Mouse (Mus musculus) intestine, embryonic 14.5 days (tissue): ENCODE data around the gene Eif2s2. TPM values are rescaled to one million over a fixed set of nuclear protein-coding genes. Genes with fewer than 3 reads are reported as not detected.

Experiments used
- ATAC-seq: fragments of 200-750 bp; cut with Nextera tagmentation; replicated peaks from 2 replicates; pipeline ENCODE4 v1.8.0; 2017; ENCODE audit warnings: low read depth, moderate number of reproducible peaks, moderate TSS enrichment, moderate library complexity; ENCODE audit not compliant: low FRiP score, low TSS enrichment
- DNase-seq: peaks from one replicate; pipeline ENCODE4 v3.0.0-alpha.2; 2018; ENCODE audit warnings: low spot score
- H3K27ac ChIP-seq: fragments of 300-500 bp; sonication (generic); 2 replicates; pipeline ENCODE4 v1.5.1; 2014; ENCODE audit warnings: low read depth, mild to moderate bottlenecking, control low read depth
- H3K27me3 ChIP-seq: fragments of 300-500 bp; sonication (generic); replicated peaks from 2 replicates; pipeline ENCODE4 v1.6.1; 2014; ENCODE audit warnings: low read length, control low read depth; ENCODE audit not compliant: control insufficient read depth, insufficient read depth
- H3K36me3 ChIP-seq: fragments of 300-500 bp; sonication (generic); 2 replicates; pipeline ENCODE4 v1.6.1; 2014; ENCODE audit warnings: low read length, control low read depth; ENCODE audit not compliant: control insufficient read depth, insufficient read depth
- H3K4me1 ChIP-seq: fragments of 300-500 bp; sonication (generic); replicated peaks from 2 replicates; pipeline ENCODE4 v1.6.1; 2014; ENCODE audit warnings: low read length, control low read depth, mixed read lengths; ENCODE audit not compliant: control insufficient read depth, insufficient read depth
- H3K4me2 ChIP-seq: fragments of 300-500 bp; sonication (generic); 2 replicates; pipeline ENCODE4 v1.6.1; 2014; ENCODE audit warnings: low read length
- H3K4me3 ChIP-seq: fragments of 300-500 bp; sonication (generic); 2 replicates; pipeline ENCODE4 v1.5.1; 2014; ENCODE audit warnings: low read depth, low read length, control low read depth, mixed read lengths
- H3K9ac ChIP-seq: fragments of 300-500 bp; sonication (generic); 2 replicates; pipeline ENCODE4 v1.6.1; 2014; ENCODE audit warnings: mild to moderate bottlenecking, low read length
- H3K9me3 ChIP-seq: fragments of 300-500 bp; sonication (generic); 2 replicates; pipeline ENCODE4 v1.6.1; 2016; ENCODE audit warnings: low read length, control low read depth; ENCODE audit not compliant: control insufficient read depth
- WGBS: fragments of 180-500 bp; shearing (Covaris S2); extraction: QIAGEN DNeasy Blood & Tissue Kit; methylation state at CpG from one replicate; pipeline ENCODE4 v1.1.7; 2014; 5-methylcytosine and 5-hydroxymethylcytosine counted together
- polyA plus RNA-seq: library from polyadenylated mRNA; unstranded; fragments of >200 nt; fragmentation: Nextera tagmentation; extraction: Ambion mirVana; gene quantifications from 2 replicates; pipeline ENCODE4 v1.2.1, GENCODE M21; 2014

The Eif2s2 gene
- polyA plus RNA-seq, 1 experiment from 2014 or later = 107 TPM

DNA sequence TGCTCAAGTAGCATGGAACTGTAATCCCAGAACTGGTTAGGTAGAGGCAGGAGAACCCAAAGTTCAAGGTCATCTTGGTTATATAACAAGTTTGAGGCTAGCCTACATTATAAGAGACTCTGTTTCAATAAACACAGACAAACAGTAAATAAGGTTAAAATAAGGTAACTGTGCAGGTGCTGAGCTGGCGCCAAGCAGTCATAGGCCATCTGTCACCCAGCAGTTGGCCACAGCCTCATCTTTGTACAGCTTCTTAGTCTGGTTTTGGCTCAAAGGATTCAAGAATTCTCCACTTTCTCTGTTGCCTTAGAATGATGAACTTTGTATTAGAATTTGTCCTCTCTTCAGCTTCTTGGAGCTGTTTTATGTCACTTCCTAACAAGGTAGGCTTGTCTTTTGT, 24.6 kb downstream of the Eif2s2 start:
- H3K4me2 ChIP-seq = no peak overlapping the region
- H3K9ac ChIP-seq = no peak overlapping the region
- H3K9me3 ChIP-seq = no peaks in the 10 kb centered on the region
- H3K36me3 ChIP-seq = peaks cover 95% of the 10 kb centered on the region
- WGBS = 90% methylated on average over 1 of the region's 1 CpGs
- H3K4me1 ChIP-seq = no peaks in the 10 kb centered on the region
- no peaks in the 10 kb centered on the region for H3K27me3 ChIP-seq
- H3K27ac ChIP-seq = no peak overlapping the region
- H3K4me3 ChIP-seq = no peak overlapping the region
- ATAC-seq = no peak
- no peak for DNase-seq

GRCm38 (mm10) chr2:154865696-154866095, 27.0 kb downstream of the Eif2s2 start:
- 80% methylated on average over 3 of the region's 3 CpGs for WGBS
- ATAC-seq (no peak), DNase-seq (no peak)
- no peaks in the 10 kb centered on the region for H3K27me3 ChIP-seq
- H3K4me2 ChIP-seq = no peak overlapping the region
- no peak overlapping the region for H3K27ac ChIP-seq
- H3K9me3 ChIP-seq = no peaks in the 10 kb centered on the region
- H3K9ac ChIP-seq = no peak overlapping the region
- H3K4me1 ChIP-seq = no peaks in the 10 kb centered on the region
- no peak overlapping the region for H3K4me3 ChIP-seq
- H3K36me3 ChIP-seq = peaks cover 98% of the 10 kb centered on the region

GRCm38 (mm10) chr2:154863672-154864071, 29.1 kb downstream of the Eif2s2 start:
- H3K27me3 ChIP-seq = no peaks in the 10 kb centered on the region
- DNase-seq (no peak), ATAC-seq (no peak)
- 91% methylated on average over 13 of the region's 13 CpGs for WGBS
- no peak overlapping the region for H3K4me3 ChIP-seq
- H3K36me3 ChIP-seq = peaks cover 98% of the 10 kb centered on the region
- H3K9ac ChIP-seq = no peak overlapping the region
- H3K9me3 ChIP-seq = no peaks in the 10 kb centered on the region
- H3K4me1 ChIP-seq = no peaks in the 10 kb centered on the region
- no peak overlapping the region for H3K4me2 ChIP-seq
- H3K27ac ChIP-seq = no peak overlapping the region

DNA sequence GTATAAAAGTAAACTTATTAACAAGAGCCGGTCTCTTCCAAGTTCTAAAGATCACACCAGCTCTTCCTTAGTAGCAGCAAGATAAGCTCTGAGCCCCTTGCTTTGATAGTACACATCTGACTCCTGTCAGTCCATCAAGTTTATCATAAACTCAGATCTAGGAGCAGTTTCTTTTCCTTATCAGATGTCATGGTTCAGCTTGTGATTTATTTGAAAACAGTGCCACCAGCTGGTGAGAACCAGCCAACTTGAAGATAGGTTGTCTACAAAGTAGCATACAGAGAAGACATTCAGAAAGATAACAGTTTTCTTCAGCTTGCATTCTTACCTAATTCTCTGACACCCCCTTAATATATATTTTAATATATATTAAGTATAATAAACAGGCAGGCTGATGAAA, 37.4 kb downstream of the Eif2s2 start:
- Histone ChIP-seq H3K27ac (no peak overlapping the region), H3K27me3 (no peaks in the 10 kb centered on the region), H3K36me3 (peaks cover 38% of the 10 kb centered on the region), H3K4me2 (no peak overlapping the region), H3K4me3 (no peak overlapping the region), H3K9ac (no peak overlapping the region), H3K9me3 (no peaks in the 10 kb centered on the region), H3K4me1 (no peaks in the 10 kb centered on the region)
- DNase-seq (no peak), ATAC-seq (no peak)
- WGBS = 83% methylated on average over 1 of the region's 1 CpGs

GRCm38 (mm10) chr2:154848086-154848485, 44.6 kb downstream of the Eif2s2 start:
- no peak overlapping the region for H3K9ac ChIP-seq
- no peak overlapping the region for H3K27ac ChIP-seq
- no peak overlapping the region for H3K4me3 ChIP-seq
- H3K4me2 ChIP-seq = no peak overlapping the region
- no peaks in the 10 kb centered on the region for H3K4me1 ChIP-seq
- ATAC-seq (no peak), DNase-seq (no peak)
- peaks cover 16% of the 10 kb centered on the region; the same call in 1 of the 2 replicates for H3K36me3 ChIP-seq
- no peaks in the 10 kb centered on the region for H3K9me3 ChIP-seq
- H3K27me3 ChIP-seq = no peaks in the 10 kb centered on the region

DNA sequence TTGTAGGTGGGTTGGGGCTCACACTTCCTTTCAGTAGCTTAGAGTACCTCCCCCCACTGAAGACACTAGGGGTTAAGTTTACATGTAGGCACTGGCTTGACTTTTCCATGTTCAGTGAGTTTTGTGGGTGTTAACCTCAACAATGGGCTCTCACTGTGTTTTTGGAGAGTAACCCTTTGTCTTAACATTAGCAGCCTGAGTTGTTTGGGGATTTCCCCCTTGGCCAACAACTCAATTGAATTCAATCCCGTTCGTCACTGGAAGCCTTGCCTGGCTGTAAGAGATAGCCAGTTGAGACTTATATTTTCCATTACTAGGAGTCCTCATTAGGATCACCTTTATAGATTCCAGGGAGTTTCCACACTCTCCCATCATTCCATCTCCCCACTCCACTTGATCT, 56.2 kb downstream of the Eif2s2 start:
- no peak overlapping the region for H3K9ac ChIP-seq
- ATAC-seq (no peak), DNase-seq (no peak)
- H3K4me3 ChIP-seq = no peak overlapping the region
- H3K36me3 ChIP-seq = peaks cover 8% of the 10 kb centered on the region; the same call in 1 of the 2 replicates
- no peaks in the 10 kb centered on the region for H3K27me3 ChIP-seq
- no peaks in the 10 kb centered on the region for H3K4me1 ChIP-seq
- H3K9me3 ChIP-seq = peaks cover 19% of the 10 kb centered on the region
- 89% methylated on average over 2 of the region's 2 CpGs for WGBS
- H3K4me2 ChIP-seq = no peak overlapping the region
- no peak overlapping the region for H3K27ac ChIP-seq

- Histone ChIP-seq H3K9me3 (peaks cover 7% of the 10 kb centered on the region; the same call in 1 of the 2 replicates), H3K9ac (no peak overlapping the region), H3K27me3 (no peaks in the 10 kb centered on the region), H3K27ac (no peak overlapping the region), H3K36me3 (peaks cover 12% of the 10 kb centered on the region; the same call in 1 of the 2 replicates), H3K4me2 (no peak overlapping the region), H3K4me3 (no peak overlapping the region), H3K4me1 (no peaks in the 10 kb centered on the region)
- 94% methylated on average over 6 of the region's 6 CpGs for WGBS
- no peak for ATAC-seq
- DNase-seq = no peak
Measured at GRCm38 (mm10) chr2:154834149-154834865, 58.4 kb downstream of the Eif2s2 start.

DNA sequence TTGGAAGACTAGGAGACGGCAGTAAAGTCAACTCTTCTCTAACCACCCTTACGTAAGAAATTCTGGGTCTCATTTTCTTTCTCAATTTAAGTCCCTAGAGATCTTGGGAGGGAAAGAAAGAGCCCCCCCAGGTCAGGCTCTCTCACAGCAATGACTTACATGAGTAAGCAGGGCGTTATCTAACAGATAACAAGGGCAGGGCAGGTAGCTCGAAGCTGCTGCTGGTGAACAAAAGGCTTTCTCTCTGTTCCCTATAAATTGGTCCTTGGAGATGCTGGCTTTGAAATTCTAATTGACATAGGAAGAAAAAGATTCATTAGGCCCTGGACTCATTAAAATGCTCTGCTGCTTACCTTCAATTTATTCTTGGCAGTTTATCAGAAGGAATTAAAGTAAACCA, 60.3 kb downstream of the Eif2s2 start:
- no peak for ATAC-seq
- DNase-seq = no peak
- Histone ChIP-seq H3K9ac (no peak overlapping the region), H3K4me3 (no peak overlapping the region), H3K4me1 (no peaks in the 10 kb centered on the region), H3K27ac (no peak overlapping the region), H3K4me2 (no peak overlapping the region), H3K27me3 (no peaks in the 10 kb centered on the region), H3K9me3 (no peaks in the 10 kb centered on the region), H3K36me3 (0 out of 2 replicates have a peak, but pooled peaks cover 9% of the 10 kb centered on the region)
- WGBS = 73% methylated on average over 4 of the region's 4 CpGs

DNA sequence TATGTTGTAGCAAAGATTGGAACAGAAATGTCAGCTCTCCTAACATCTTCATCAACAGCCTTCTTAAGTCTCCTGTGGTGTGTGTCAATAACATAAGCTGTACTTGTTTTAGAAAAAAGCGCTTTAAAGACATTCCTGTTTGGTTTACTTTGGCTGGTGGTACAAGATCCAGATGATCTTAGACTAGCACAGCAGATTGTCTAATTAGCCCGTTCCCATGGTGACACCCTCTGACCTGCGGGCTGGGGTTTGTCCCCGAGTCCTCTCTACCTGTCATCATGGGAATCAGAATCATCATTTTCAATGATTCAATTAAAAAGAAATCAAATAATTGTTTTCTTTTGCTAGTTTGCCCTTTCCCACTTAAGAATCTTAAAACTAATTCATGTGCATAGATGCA, 65.2 kb downstream of the Eif2s2 start:
- no peak for ATAC-seq
- H3K9me3 ChIP-seq = no peaks in the 10 kb centered on the region
- H3K36me3 ChIP-seq = peaks cover 12% of the 10 kb centered on the region; the same call in 1 of the 2 replicates
- H3K4me2 ChIP-seq = no peak overlapping the region
- H3K27ac ChIP-seq = no peak overlapping the region
- no peaks in the 10 kb centered on the region for H3K27me3 ChIP-seq
- no peak overlapping the region for H3K9ac ChIP-seq
- no peak overlapping the region for H3K4me3 ChIP-seq
- H3K4me1 ChIP-seq = no peaks in the 10 kb centered on the region
- no peak for DNase-seq
- 75% methylated on average over 4 of the region's 4 CpGs for WGBS
